Mouse (Mus musculus): ENCODE measurements at regions not wholly inside any gene's neighbourhood (a gene's known extent, or its start where the extent isn't known, plus 50 kb on each side); places are given as distances from the start of the nearest gene placed in this dataset.

- TF ChIP-seq CTCF (IDR thresholded peaks at IDR 0.05; ENCODE audit: insufficient read depth, low read length) (no peak), POLR2A (IDR thresholded peaks at IDR 0.05; ENCODE audit: borderline replicate concordance, extremely low read depth, low read depth, low read length) (no peak)
Measured at GRCm38 (mm10) chr15:51643772-51644311, 2240.9 kb upstream of the Gm7489 start.

All from lung, adult 2 months (tissue).